Mouse (Mus musculus) embryonic facial prominence, embryonic 14.5 days (tissue): ENCODE measurements around the gene Ufsp1. TPM values are rescaled to one million over a fixed set of nuclear protein-coding genes. Genes with fewer than 3 reads are reported as not detected.

Experiments used
- ATAC-seq: fragments of 200-750 bp; cut with Nextera tagmentation; 2 replicates; pipeline ENCODE4 v1.8.0; 2017; ENCODE audit warnings: low read depth, moderate number of reproducible peaks, moderate TSS enrichment
- DNase-seq: peaks from one replicate; pipeline ENCODE4 v3.0.0-alpha.2; 2015; ENCODE audit warnings: low spot score
- H3K27ac ChIP-seq: fragments of 300-500 bp; sonication (generic); replicated peaks from 2 replicates; pipeline ENCODE4 v1.5.1; 2014; ENCODE audit warnings: low read depth, mild to moderate bottlenecking, low read length, moderate library complexity
- H3K27me3 ChIP-seq: fragments of 300-500 bp; sonication (generic); replicated peaks from 2 replicates; pipeline ENCODE4 v1.6.1; 2014; ENCODE audit warnings: low read length; ENCODE audit not compliant: control insufficient read depth, insufficient read depth
- H3K36me3 ChIP-seq: fragments of 300-500 bp; sonication (generic); 2 replicates; pipeline ENCODE4 v1.6.1; 2014; ENCODE audit warnings: low read length, mixed read lengths; ENCODE audit not compliant: control insufficient read depth, insufficient read depth
- H3K4me1 ChIP-seq: fragments of 300-500 bp; sonication (generic); 2 replicates; pipeline ENCODE4 v1.6.1; 2014; ENCODE audit warnings: antibody characterized with exemption, low read length; ENCODE audit not compliant: control insufficient read depth, insufficient read depth
- H3K4me2 ChIP-seq: fragments of 300-500 bp; sonication (generic); 2 replicates; pipeline ENCODE4 v1.6.1; 2014; ENCODE audit warnings: low read depth, mild to moderate bottlenecking, low read length, moderate library complexity, mixed read lengths
- H3K4me3 ChIP-seq: fragments of 300-500 bp; sonication (generic); 2 replicates; pipeline ENCODE4 v1.5.1; 2014; ENCODE audit warnings: low read depth, mild to moderate bottlenecking, low read length
- H3K9ac ChIP-seq: fragments of 300-500 bp; sonication (generic); 2 replicates; pipeline ENCODE4 v1.6.1; 2014; ENCODE audit warnings: low read depth, mild to moderate bottlenecking, low read length, moderate library complexity, mixed read lengths
- H3K9me3 ChIP-seq: fragments of 300-500 bp; sonication (generic); 2 replicates; pipeline ENCODE4 v1.6.1; 2016; ENCODE audit warnings: low read length; ENCODE audit not compliant: control insufficient read depth
- WGBS: fragments of 180-500 bp; shearing (Covaris S2); extraction: QIAGEN DNeasy Blood & Tissue Kit; methylation state at CpG from one replicate; pipeline ENCODE4 v1.1.7; 2014; 5-methylcytosine and 5-hydroxymethylcytosine counted together
- polyA plus RNA-seq: library from polyadenylated mRNA; unstranded; fragments of >200 nt; fragmentation: Nextera tagmentation; extraction: Ambion mirVana; gene quantifications from 2 replicates; pipeline ENCODE4 v1.2.1, GENCODE M21; 2014

The Ufsp1 gene
- polyA plus RNA-seq, 1 experiment from 2014 or later: 12.3 TPM

GRCm38 (mm10) chr5:137285986-137286385 lies 8.4 kb upstream of the Ufsp1 start:
- H3K4me3 ChIP-seq: no peak overlapping the region
- ATAC-seq (no peak), DNase-seq (no peak)
- H3K27ac ChIP-seq: no peak overlapping the region
- no peaks in the 10 kb centered on the region for H3K36me3 ChIP-seq
- H3K4me2 ChIP-seq: no peak overlapping the region
- H3K27me3 ChIP-seq: peaks cover 39% of the 10 kb centered on the region
- H3K4me1 ChIP-seq: peaks cover 19% of the 10 kb centered on the region
- no peak overlapping the region for H3K9ac ChIP-seq
- 41% methylated on average over 7 of the region's 7 CpGs for WGBS
- H3K9me3 ChIP-seq: no peaks in the 10 kb centered on the region; the same call in 1 of the 2 replicates

DNA sequence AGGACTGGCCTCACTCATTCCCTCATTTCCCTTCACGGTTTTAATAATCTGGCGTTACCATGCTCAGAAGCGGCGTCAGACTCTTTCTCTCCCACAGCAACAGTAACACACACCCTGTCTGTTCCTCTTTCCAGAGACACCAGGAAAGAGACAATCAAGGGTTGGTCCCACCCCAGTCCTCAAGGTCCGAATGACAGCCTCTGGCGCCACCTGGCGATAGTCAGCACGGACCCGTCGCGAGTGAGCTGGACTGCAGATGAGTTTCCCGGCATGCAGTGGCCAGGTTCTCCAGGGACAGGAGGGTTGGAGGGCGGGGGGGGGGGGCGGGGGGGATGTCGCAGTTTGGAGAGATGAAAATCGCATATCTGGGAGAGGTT lies 7.8 kb upstream of the Ufsp1 start:
- peak overlapping the region; percentile 88 for H3K4me2 ChIP-seq
- no peak overlapping the region for H3K27ac ChIP-seq
- H3K4me1 ChIP-seq: peaks cover 19% of the 10 kb centered on the region
- H3K36me3 ChIP-seq: no peaks in the 10 kb centered on the region
- peak; percentile 89 for DNase-seq
- H3K9me3 ChIP-seq: no peaks in the 10 kb centered on the region; the same call in 1 of the 2 replicates
- peak overlapping the region; percentile 57; the same call in 1 of the 2 replicates for H3K9ac ChIP-seq
- peaks cover 45% of the 10 kb centered on the region for H3K27me3 ChIP-seq
- WGBS: 0% methylated on average over 13 of the region's 16 CpGs
- H3K4me3 ChIP-seq: peak overlapping the region; percentile 43
- peak; percentile 77 for ATAC-seq

GRCm38 (mm10) chr5:137287032-137287952 lies 7.1 kb upstream of the Ufsp1 start, which contains the start of gene Ache:
Gene Ache (plus strand): TSS chr5:137287519.
- Histone ChIP-seq H3K36me3 (no peaks in the 10 kb centered on the region), H3K9me3 (no peaks in the 10 kb centered on the region; the same call in 1 of the 2 replicates), H3K4me2 (peak within 1 kb of the TSS; percentile 88), H3K4me1 (peaks cover 19% of the 10 kb centered on the region), H3K27me3 (peaks cover 51% of the 10 kb centered on the region), H3K27ac (no peak within 1 kb of the TSS), H3K9ac (peak within 1 kb of the TSS; percentile 60), H3K4me3 (peak within 1 kb of the TSS; percentile 43)
- WGBS: 2% methylated on average over 23 of the region's 40 CpGs
- ATAC-seq (peak; percentile 24; the same call in 1 of the 2 replicates), DNase-seq (peak; percentile 38)

GRCm38 (mm10) chr5:137287953-137288743 lies 6.3 kb upstream of the Ufsp1 start:
- H3K9ac ChIP-seq: peak overlapping the region; percentile 60
- no peaks in the 10 kb centered on the region; the same call in 1 of the 2 replicates for H3K9me3 ChIP-seq
- no peak overlapping the region for H3K27ac ChIP-seq
- peak overlapping the region; percentile 43 for H3K4me3 ChIP-seq
- H3K4me1 ChIP-seq: peaks cover 24% of the 10 kb centered on the region
- H3K27me3 ChIP-seq: peaks cover 55% of the 10 kb centered on the region
- under 1% methylated on average over 37 of the region's 65 CpGs for WGBS
- no peaks in the 10 kb centered on the region for H3K36me3 ChIP-seq
- peak overlapping the region; percentile 88 for H3K4me2 ChIP-seq
- ATAC-seq: 0 out of 2 replicates have a peak, but pooled peaks have one; percentile 5
- peak; percentile 12 for DNase-seq

DNA sequence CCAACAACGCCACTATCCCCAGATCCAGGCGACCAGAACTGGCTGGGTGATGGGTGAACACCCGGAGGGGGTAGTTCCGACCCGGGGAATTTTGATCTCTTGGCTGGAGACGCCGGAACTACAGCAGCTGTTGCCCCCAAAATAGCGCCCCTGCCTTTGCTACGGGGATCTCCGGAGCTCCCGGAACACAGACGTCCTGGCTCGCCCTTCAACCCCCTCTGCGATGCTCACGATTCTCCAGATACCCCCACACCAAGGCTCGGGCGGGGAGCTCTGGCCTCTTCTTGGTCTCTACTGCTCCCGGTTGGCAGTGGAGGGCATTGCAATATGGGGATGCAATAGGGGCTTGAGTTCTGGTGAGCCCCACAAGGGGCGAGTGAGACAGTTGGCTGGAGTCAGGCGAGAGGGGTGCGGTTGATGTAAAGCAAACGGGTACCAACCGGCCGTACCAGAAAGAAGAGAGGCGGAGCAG lies 5.4 kb upstream of the Ufsp1 start:
- Histone ChIP-seq H3K9me3 (no peaks in the 10 kb centered on the region), H3K9ac (peak overlapping the region; percentile 53), H3K4me3 (peak overlapping the region; percentile 43), H3K36me3 (no peaks in the 10 kb centered on the region), H3K4me2 (peak overlapping the region; percentile 88), H3K4me1 (peaks cover 24% of the 10 kb centered on the region), H3K27me3 (peaks cover 55% of the 10 kb centered on the region), H3K27ac (no peak overlapping the region)
- WGBS: under 1% methylated on average over 22 of the region's 25 CpGs
- ATAC-seq (0 out of 2 replicates have a peak, but pooled peaks have one; percentile 4), DNase-seq (peak; percentile 70)

GRCm38 (mm10) chr5:137289591-137290365 lies 4.7 kb upstream of the Ufsp1 start:
- Histone ChIP-seq H3K9ac (no peak overlapping the region), H3K4me3 (no peak overlapping the region), H3K9me3 (no peaks in the 10 kb centered on the region), H3K4me2 (peak overlapping the region; percentile 88), H3K27me3 (peaks cover 55% of the 10 kb centered on the region), H3K27ac (no peak overlapping the region), H3K4me1 (peaks cover 24% of the 10 kb centered on the region), H3K36me3 (no peaks in the 10 kb centered on the region)
- 57% methylated on average over 13 of the region's 13 CpGs for WGBS
- ATAC-seq (no peak), DNase-seq (no peak)

DNA sequence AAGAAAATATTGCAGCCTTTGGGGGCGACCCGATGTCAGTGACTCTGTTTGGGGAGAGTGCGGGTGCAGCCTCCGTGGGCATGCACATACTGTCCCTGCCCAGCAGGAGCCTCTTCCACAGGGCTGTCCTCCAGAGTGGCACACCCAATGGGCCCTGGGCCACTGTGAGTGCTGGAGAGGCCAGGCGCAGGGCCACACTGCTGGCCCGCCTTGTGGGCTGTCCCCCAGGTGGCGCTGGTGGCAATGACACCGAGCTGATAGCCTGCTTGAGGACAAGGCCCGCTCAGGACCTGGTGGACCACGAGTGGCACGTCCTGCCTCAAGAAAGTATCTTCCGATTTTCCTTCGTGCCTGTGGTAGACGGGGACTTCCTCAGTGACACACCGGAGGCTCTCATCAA lies 3.8 kb upstream of the Ufsp1 start:
- peaks cover 8% of the 10 kb centered on the region for H3K36me3 ChIP-seq
- H3K9ac ChIP-seq: no peak overlapping the region
- H3K27ac ChIP-seq: no peak overlapping the region
- no peak overlapping the region for H3K4me2 ChIP-seq
- no peak for DNase-seq
- H3K9me3 ChIP-seq: no peaks in the 10 kb centered on the region
- H3K4me1 ChIP-seq: peaks cover 28% of the 10 kb centered on the region
- no peak for ATAC-seq
- WGBS: 21% methylated on average over 15 of the region's 15 CpGs
- H3K4me3 ChIP-seq: no peak overlapping the region
- H3K27me3 ChIP-seq: peaks cover 55% of the 10 kb centered on the region
